Mouse (Mus musculus) C2C12 (cell line): ENCODE measurements around the gene Rtn1.

Experiments used
- CEBPB ChIP-seq: IDR thresholded peaks from one replicate; pipeline ENCODE4 v1.6.1; 2011; ENCODE audit warnings: low read depth, mild to moderate bottlenecking, control low read depth, moderate library complexity
- CTCF ChIP-seq: IDR thresholded peaks from one replicate; pipeline ENCODE4 v1.5.1; 2011; ENCODE audit not compliant: control insufficient read depth, insufficient read depth, insufficient read length
- FOSL1 ChIP-seq: IDR thresholded peaks from one replicate; pipeline ENCODE4 v1.8.0; 2011; ENCODE audit warnings: mild to moderate bottlenecking, low read length; ENCODE audit not compliant: poor library complexity, insufficient read depth, severe bottlenecking
- MAX ChIP-seq: IDR thresholded peaks from one replicate; pipeline ENCODE4 v1.6.1; 2011; ENCODE audit warnings: mild to moderate bottlenecking, control low read depth
- MYOG ChIP-seq: IDR thresholded peaks from one replicate; pipeline ENCODE4 v1.6.1; 2011; ENCODE audit not compliant: control insufficient read depth, insufficient read length; ENCODE audit errors: extremely low read depth
- USF1 ChIP-seq: IDR thresholded peaks from one replicate; pipeline ENCODE4 v1.6.1; 2011; ENCODE audit warnings: low read depth, mild to moderate bottlenecking, control low read depth, moderate library complexity

DNA sequence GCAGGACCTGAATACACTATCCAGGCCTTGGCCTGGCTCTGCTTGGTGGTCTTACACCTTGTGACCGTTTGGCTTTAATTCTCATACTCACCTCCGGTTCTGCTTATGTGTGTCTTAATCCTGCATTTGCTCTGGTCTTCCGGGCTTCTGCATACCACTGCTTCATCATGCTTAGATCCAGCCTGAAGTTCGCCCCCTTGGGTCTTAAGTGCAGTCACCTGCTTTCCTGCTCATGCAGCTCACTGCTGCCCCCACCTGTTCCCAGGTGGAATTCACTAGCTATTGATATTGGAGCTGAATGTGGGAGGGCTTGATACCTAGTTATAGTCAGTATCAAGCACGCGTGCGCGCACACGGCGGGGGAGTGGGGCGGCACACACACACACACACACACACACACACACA lies 18.9 kb upstream of the Rtn1 start:
- TF ChIP-seq CTCF: no peak
- no peak for TF ChIP-seq MAX
- no peak for TF ChIP-seq CEBPB
- TF ChIP-seq MYOG: no peak
- TF ChIP-seq USF1: no peak
- no peak for TF ChIP-seq FOSL1
